Mouse (Mus musculus) bone marrow macrophage, adult 2 months (primary cell): ENCODE data around the gene Deaf1.

Source experiments
- CTCF ChIP-seq: IDR thresholded peaks from 2 replicates; pipeline ENCODE4 v1.5.1; 2012; ENCODE audit warnings: low read depth, mild to moderate bottlenecking, low read length, moderate library complexity
- POLR2A ChIP-seq: IDR thresholded peaks from 2 replicates; pipeline ENCODE4 v1.6.1; 2012; ENCODE audit warnings: mild to moderate bottlenecking, low read depth, low read length, borderline replicate concordance

GRCm38 (mm10) chr7:141343230-141343629, 15.7 kb upstream of the Deaf1 start:
- TF ChIP-seq POLR2A, result no peak
- TF ChIP-seq CTCF, result no peak
